Mouse (Mus musculus) bone marrow, adult 2 months (tissue): ENCODE data around the gene Styxl1.

ENCODE experiments used
- CTCF ChIP-seq: fragments of 200-500 bp; IDR thresholded peaks from 2 replicates; pipeline ENCODE4 v1.5.1; 2011; ENCODE audit warnings: low read length, control low read depth; ENCODE audit not compliant: control insufficient read depth, insufficient read depth
- POLR2A ChIP-seq: fragments of 200-500 bp; IDR thresholded peaks from 2 replicates; pipeline ENCODE4 v1.6.1; 2011; ENCODE audit warnings: low read depth, mild to moderate bottlenecking, control low read depth, low read length, borderline replicate concordance; ENCODE audit not compliant: control insufficient read depth

- TF ChIP-seq CTCF: peak; percentile 67
- no peak for TF ChIP-seq POLR2A
Measured at GRCm38 (mm10) chr5:135702682-135703192, 75.4 kb downstream of the Styxl1 start.
